Mouse (Mus musculus): ENCODE measurements around the gene Rora.

GRCm38 (mm10) chr9:69114429-69114984 lies 460.9 kb downstream of the Rora start:
- TF ChIP-seq POLR2A (IDR thresholded peaks at IDR 0.05; ENCODE audit: borderline replicate concordance, low read depth, low read length) (no peak), CTCF (IDR thresholded peaks at IDR 0.05; ENCODE audit: low read depth, low read length) (no peak)
